In the genomic region with DNA sequence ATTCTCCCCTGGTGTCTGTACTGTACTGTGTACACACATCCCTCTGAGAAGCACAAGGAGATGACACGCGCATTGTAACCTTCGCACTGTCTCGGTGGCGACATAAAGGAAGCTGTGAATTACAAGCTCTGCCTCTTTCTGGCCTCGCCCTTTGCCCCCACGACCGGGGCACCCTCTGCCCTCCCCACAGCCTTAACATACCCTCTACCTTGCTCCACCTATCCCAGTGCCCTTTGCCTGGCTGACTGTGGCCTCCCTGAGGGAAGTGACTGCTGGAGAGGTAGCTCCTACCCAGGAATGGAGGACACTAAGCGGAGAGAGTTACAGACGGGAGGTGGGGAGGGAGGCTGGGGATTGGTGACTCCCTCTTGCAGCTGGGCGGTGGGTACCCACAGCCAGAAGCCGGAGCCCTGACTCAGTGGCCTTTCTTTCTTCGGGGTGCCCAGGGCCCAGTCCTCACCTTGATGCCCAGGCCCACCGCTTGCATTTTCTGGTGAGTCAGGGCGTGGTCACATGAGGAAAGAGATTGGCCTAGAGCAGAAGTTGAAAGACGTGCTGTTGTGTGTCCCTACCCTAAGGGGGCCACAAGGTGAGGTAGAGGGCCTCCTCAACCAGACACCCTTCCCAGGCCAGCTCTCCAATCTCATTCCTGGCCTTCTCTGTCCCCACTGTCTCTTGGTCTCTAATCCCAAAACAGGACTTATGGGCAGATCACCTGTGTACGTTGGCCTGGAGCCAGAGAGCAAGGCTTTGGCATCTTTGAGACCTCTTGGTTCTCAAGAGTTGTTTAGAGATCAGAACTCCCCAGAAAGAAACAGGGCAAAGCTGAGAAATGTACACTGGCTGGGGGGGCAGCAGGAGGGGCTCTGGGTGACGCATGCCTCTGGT, we compare ENCODE assay signal across 20 mouse cellular contexts. TPM values are rescaled to one million over a fixed set of nuclear protein-coding genes. Genes with fewer than 3 reads are reported as not detected.
DNase-seq lines count a peak whose midpoint lies in the region; ATAC-seq and TF ChIP-seq lines count a peak whose summit lies in the region.
"Had no signal": no experiment of that assay in that cellular context is flagged by ENCODE, and none has a peak within 500 bp of the region (broad histone marks: within the 10 kb centered on the region; RNA-seq: fewer than 3 reads in every experiment).

No protein-coding gene starts in this region.

- H3K27me3 ChIP-seq in ES-Bruce4 (ENCODE audit: control insufficient read depth, insufficient read depth, low read length, poor library complexity, severe bottlenecking) = no peaks in the 10 kb centered on the region
- H3K27me3 ChIP-seq in intestine, embryonic 15.5 days (replicated peaks) = peaks cover 11% of the 10 kb centered on the region; the same call in 1 of the 2 replicates
- H3K27me3 ChIP-seq: neural tube, embryonic 12.5 days had no signal

- TF ChIP-seq POLR2A in ES-Bruce4 (IDR thresholded peaks at IDR 0.05; ENCODE audit: insufficient read depth, low read length) = no peak

- no peak for TF ChIP-seq EP300 in ES-Bruce4 (IDR thresholded peaks at IDR 0.05; ENCODE audit: insufficient read depth, low read depth, low read length)

- peaks cover 10% of the 10 kb centered on the region for H3K4me1 ChIP-seq in ES-Bruce4 (ENCODE audit: control insufficient read depth, insufficient read depth, low read length)
- peaks cover 43% of the 10 kb centered on the region for H3K4me1 ChIP-seq in intestine, embryonic 15.5 days (replicated peaks)

- 71% methylated on average over 18 of the region's 18 CpGs for WGBS in intestine, embryonic 15.5 days

- peak overlapping the region; percentile 72 for H3K4me2 ChIP-seq in intestine, embryonic 15.5 days (replicated peaks)

- peak; percentile 74 for ATAC-seq in intestine, embryonic 15.5 days

- H3K27ac ChIP-seq in ES-Bruce4 (ENCODE audit: insufficient read depth, low read length) = 0 out of 2 replicates have a peak overlapping the region, but pooled peaks have one; percentile 1
- H3K27ac ChIP-seq in intestine, embryonic 15.5 days = peak overlapping the region; percentile 71
- H3K27ac ChIP-seq: liver, embryonic 15.5 days; neural tube, embryonic 12.5 days had no signal

- DNase-seq in cerebellum, postnatal 14 days = peak; percentile 31 to 56
- DNase-seq in cerebellum, adult 18-20 months = no peak
- DNase-seq in kidney, postnatal 25 days = peak; percentile 39 to 76
- no peak for DNase-seq in kidney, adult 9 months
- DNase-seq in Muller cell, postnatal 12 days (ENCODE audit: inconsistent ontology term) = no peak
- DNase-seq in frontal cortex, postnatal 36 days (ENCODE audit: low spot score in 2 of 2) = no peak
- DNase-seq: gastrocnemius, postnatal 14 days; kidney, adult 18-20 months; layer of hippocampus, postnatal 36 days; lung, postnatal 36 days had no signal

- H3K36me3 ChIP-seq in ES-Bruce4 (ENCODE audit: control insufficient read depth, insufficient read depth, low read length, poor library complexity, severe bottlenecking) = no peaks in the 10 kb centered on the region
- 0 out of 2 replicates have a peak, but pooled peaks cover 7% of the 10 kb centered on the region for H3K36me3 ChIP-seq in intestine, embryonic 15.5 days

- no peak overlapping the region for H3K4me3 ChIP-seq in ES-Bruce4 (ENCODE audit: low read depth, low read length)
- 0 out of 2 replicates have a peak overlapping the region, but pooled peaks have one; percentile 89 for H3K4me3 ChIP-seq in intestine, embryonic 15.5 days (replicated peaks)
- H3K4me3 ChIP-seq: liver, embryonic 15.5 days; neural tube, embryonic 12.5 days had no signal

- H3K9me3 ChIP-seq in ES-Bruce4 (replicated peaks; ENCODE audit: control insufficient read depth, insufficient read depth, low read length, poor library complexity, severe bottlenecking) = no peaks in the 10 kb centered on the region
- no peaks in the 10 kb centered on the region for H3K9me3 ChIP-seq in intestine, embryonic 15.5 days
- H3K9me3 ChIP-seq: liver, embryonic 15.5 days; midbrain, embryonic 12.5 days; neural tube, embryonic 12.5 days had no signal

- peak overlapping the region; percentile 93; the same call in 1 of the 2 replicates for H3K9ac ChIP-seq in ES-Bruce4 (ENCODE audit: low read depth, poor library complexity, severe bottlenecking)
- no peak overlapping the region for H3K9ac ChIP-seq in intestine, embryonic 15.5 days
- H3K9ac ChIP-seq: liver, embryonic 15.5 days; midbrain, embryonic 12.5 days; neural tube, embryonic 12.5 days had no signal

- TF ChIP-seq CTCF in ES-Bruce4 (IDR thresholded peaks at IDR 0.05; ENCODE audit: low read depth, low read length) = no peak

RNA-seq across cellular contexts. Expression of a gene that starts 1.5 kb away (rescaled TPM):
- 92.3 and 100 TPM in 2 replicates for polyA plus RNA-seq in ES-Bruce4 (2011; ENCODE audit: insufficient read depth, insufficient read length, low read depth, missing spikeins)
- polyA plus RNA-seq in intestine, embryonic 15.5 days (2015; fragmentation: Nextera tagmentation; extraction: Ambion mirVana) = 23.5 and 34.0 TPM in 2 replicates

RNA-seq across cellular contexts. Expression of a gene that starts 4.8 kb away (rescaled TPM):
- not detected in 2 replicates for polyA plus RNA-seq in ES-Bruce4 (2011; ENCODE audit: insufficient read depth, insufficient read length, low read depth, missing spikeins)
- not detected in 2 replicates for polyA plus RNA-seq in intestine, embryonic 15.5 days (2015; fragmentation: Nextera tagmentation; extraction: Ambion mirVana)
- polyA plus RNA-seq: C2C12; heart, embryonic 14.5 days; limb, embryonic 11.5 days; liver, embryonic 15.5 days; midbrain, embryonic 12.5 days; neural tube, embryonic 12.5 days; stomach, embryonic 14.5 days; thymus, postnatal 0 days had no signal

RNA-seq across cellular contexts. Expression of a gene that starts 16.9 kb away (rescaled TPM):
- 0.28 and 1.9 TPM in 2 replicates for polyA plus RNA-seq in ES-Bruce4 (2011; ENCODE audit: insufficient read depth, insufficient read length, low read depth, missing spikeins)
- 11.6 and 15.5 TPM in 2 replicates for polyA plus RNA-seq in intestine, embryonic 15.5 days (2015; fragmentation: Nextera tagmentation; extraction: Ambion mirVana)

RNA-seq across cellular contexts. Expression of a gene that starts 25.0 kb away (rescaled TPM):
- 36.3 and 37.8 TPM in 2 replicates for polyA plus RNA-seq in ES-Bruce4 (2011; ENCODE audit: insufficient read depth, insufficient read length, low read depth, missing spikeins)
- 187 and 218 TPM in 2 replicates for polyA plus RNA-seq in intestine, embryonic 15.5 days (2015; fragmentation: Nextera tagmentation; extraction: Ambion mirVana)

RNA-seq across cellular contexts. Expression of a gene that starts 30.3 kb away (rescaled TPM):
- polyA plus RNA-seq in ES-Bruce4 (2011; ENCODE audit: insufficient read depth, insufficient read length, low read depth, missing spikeins) = 3.9 and 4.1 TPM in 2 replicates
- polyA plus RNA-seq in intestine, embryonic 15.5 days (2015; fragmentation: Nextera tagmentation; extraction: Ambion mirVana) = 2.2 and 2.4 TPM in 2 replicates

Comparison
In these comparisons a context has a peak if more than half of its experiments do, and no peak if none do; other contexts are left out.
1. DNase-seq: peak in cerebellum, postnatal 14 days (2 of 2) and kidney, postnatal 25 days (2 of 2); none in cerebellum, adult 18-20 months (0 of 2), kidney, adult 9 months (single experiment), Muller cell, postnatal 12 days (single experiment) and frontal cortex, postnatal 36 days (0 of 2).